Mouse (Mus musculus) kidney, adult 2 months (tissue): ENCODE data around the gene Pde4d.

ENCODE experiments used
- CTCF ChIP-seq: fragments of 200-500 bp; conservative IDR thresholded peaks from 2 replicates; pipeline ENCODE4 v1.5.1; 2011; ENCODE audit warnings: low read depth, mild to moderate bottlenecking, control low read depth, low read length, moderate library complexity, mixed read lengths; ENCODE audit not compliant: insufficient read depth, insufficient read length
- POLR2A ChIP-seq: fragments of 200-500 bp; IDR thresholded peaks from one replicate; pipeline ENCODE4 v1.6.1; 2011; ENCODE audit warnings: low read depth, low read length, control low read depth

GRCm38 (mm10) chr13:108453064-108453919 is 3.5 kb downstream of the Pde4d start:
- no peak for TF ChIP-seq CTCF
- TF ChIP-seq POLR2A: no peak
